Mouse (Mus musculus) myocyte (in vitro differentiated cells): ENCODE measurements around the gene Ubr1. TPM values are rescaled to one million over a fixed set of nuclear protein-coding genes. Genes with fewer than 3 reads are reported as not detected.

Source experiments
- H3K27me3 ChIP-seq: one replicate; pipeline ENCODE4 v1.6.1; 2011; ENCODE audit not compliant: control insufficient read depth, insufficient read depth, insufficient read length
- H3K36me3 ChIP-seq: one replicate; pipeline ENCODE4 v1.6.1; 2011; ENCODE audit not compliant: control insufficient read depth, insufficient read depth
- H3K4me2 ChIP-seq: one replicate; pipeline ENCODE4 v1.6.1; 2011; ENCODE audit warnings: low read depth, control low read depth
- H3K4me3 ChIP-seq: one replicate; pipeline ENCODE4 v1.5.1; 2011; ENCODE audit warnings: mild to moderate bottlenecking, control low read depth, moderate library complexity
- H3K79me2 ChIP-seq: one replicate; pipeline ENCODE4 v1.6.1; 2011; ENCODE audit not compliant: control insufficient read depth, insufficient read depth
- H3ac ChIP-seq: one replicate; pipeline ENCODE4 v1.6.1; 2011; ENCODE audit not compliant: control insufficient read depth, insufficient read length
- CEBPB ChIP-seq: IDR thresholded peaks from 2 replicates; pipeline ENCODE4 v1.6.1; 2011; ENCODE audit warnings: mild to moderate bottlenecking, moderate library complexity; ENCODE audit not compliant: poor library complexity, insufficient read depth, severe bottlenecking
- E2F4 ChIP-seq: IDR thresholded peaks from one replicate; pipeline ENCODE4 v1.6.1; 2011; ENCODE audit warnings: mild to moderate bottlenecking, control low read depth, moderate library complexity; ENCODE audit not compliant: insufficient read depth
- MAX ChIP-seq: IDR thresholded peaks from one replicate; pipeline ENCODE4 v1.6.1; 2011; ENCODE audit warnings: low read depth, mild to moderate bottlenecking, control low read depth
- MYOD1 ChIP-seq, 3 experiments: IDR thresholded peaks; one replicate each; pipeline ENCODE4 v1.6.1; 2011; ENCODE audit warnings: control low read depth in 2 of 3, low read depth in 2 of 3, mild to moderate bottlenecking in 2 of 3, moderate library complexity in 1 of 3; ENCODE audit not compliant: insufficient read length in 2 of 3, control insufficient read depth in 1 of 3
- MYOG ChIP-seq, 3 experiments: IDR thresholded peaks; one replicate each; pipeline ENCODE4 v1.6.1; 2011; ENCODE audit warnings: control low read depth in 2 of 3, low read depth in 2 of 3, mild to moderate bottlenecking in 2 of 3; ENCODE audit not compliant: insufficient read length in 2 of 3, control insufficient read depth in 1 of 3, insufficient read depth in 1 of 3
- POLR2A ChIP-seq: IDR thresholded peaks from one replicate; pipeline ENCODE4 v1.6.1; 2011; ENCODE audit warnings: low read depth, mild to moderate bottlenecking, control low read depth, moderate library complexity; ENCODE audit not compliant: insufficient read length
- POLR2AphosphoS2 ChIP-seq: IDR thresholded peaks from one replicate; pipeline ENCODE4 v1.6.1; 2011; ENCODE audit warnings: low read depth, control low read depth; ENCODE audit not compliant: insufficient read length
- REST ChIP-seq: IDR thresholded peaks from one replicate; pipeline ENCODE4 v1.6.1; 2011; ENCODE audit warnings: mild to moderate bottlenecking, control low read depth, moderate library complexity; ENCODE audit not compliant: insufficient read depth, insufficient read length
- SRF ChIP-seq: IDR thresholded peaks from one replicate; pipeline ENCODE4 v1.6.1; 2011; ENCODE audit warnings: low read depth; ENCODE audit not compliant: control insufficient read depth, insufficient read length
- TCF12 ChIP-seq: IDR thresholded peaks from one replicate; pipeline ENCODE4 v1.6.1; 2011; ENCODE audit warnings: mild to moderate bottlenecking, control low read depth; ENCODE audit not compliant: poor library complexity, insufficient read depth, severe bottlenecking
- TCF3 ChIP-seq: IDR thresholded peaks from one replicate; pipeline ENCODE4 v1.6.1; 2011; ENCODE audit warnings: low read depth, control low read depth; ENCODE audit not compliant: insufficient read length
- USF1 ChIP-seq: IDR thresholded peaks from one replicate; pipeline ENCODE4 v1.6.1; 2011; ENCODE audit warnings: low read depth, mild to moderate bottlenecking, control low read depth, moderate library complexity
- polyA plus RNA-seq: library from polyadenylated mRNA; unstranded; fragments of >200 nt; fragmentation: generic; extraction: Trizol; gene quantifications from one replicate; pipeline ENCODE4 v1.2.1, GENCODE M21; 2012; ENCODE audit warnings: missing spikeins

The Ubr1 gene
- polyA plus RNA-seq, 1 experiment = 5.8 TPM

DNA sequence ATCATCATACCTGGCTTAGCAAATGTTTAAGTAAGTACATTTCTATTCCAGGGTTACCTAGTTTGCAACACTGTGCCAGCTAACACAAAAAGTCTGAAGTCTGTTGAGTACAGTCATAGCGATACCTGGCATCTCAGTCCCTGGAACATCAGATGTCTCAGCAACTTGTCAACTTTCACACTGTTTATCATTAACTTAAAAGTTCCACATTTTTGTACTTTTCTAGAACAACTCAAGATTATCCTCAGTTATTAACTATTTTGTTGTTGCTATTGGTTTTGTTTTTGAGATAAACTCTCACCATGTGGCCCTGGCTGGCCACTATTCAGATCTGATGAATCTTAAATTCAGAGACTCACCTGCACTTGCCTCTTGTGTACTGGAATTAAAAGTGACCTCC, 107.1 kb downstream of the Ubr1 start:
- Histone ChIP-seq H3ac (no peak overlapping the region), H3K79me2 (no peaks in the 10 kb centered on the region), H3K36me3 (peaks cover 39% of the 10 kb centered on the region), H3K4me3 (no peak overlapping the region), H3K4me2 (no peak overlapping the region), H3K27me3 (no peaks in the 10 kb centered on the region)
- TF ChIP-seq TCF3 (no peak), MYOD1 (IDR thresholded peaks at IDR 0.05; ENCODE audit: control insufficient read depth in 1 of 3, insufficient read length in 2 of 3, low read depth in 2 of 3) (no peak), TCF12 (no peak), E2F4 (no peak), POLR2AphosphoS2 (no peak), POLR2A (no peak), MYOG (IDR thresholded peaks at IDR 0.05; ENCODE audit: control insufficient read depth in 1 of 3, insufficient read depth in 1 of 3, insufficient read length in 2 of 3, low read depth in 2 of 3) (no peak), REST (no peak), USF1 (no peak)

DNA sequence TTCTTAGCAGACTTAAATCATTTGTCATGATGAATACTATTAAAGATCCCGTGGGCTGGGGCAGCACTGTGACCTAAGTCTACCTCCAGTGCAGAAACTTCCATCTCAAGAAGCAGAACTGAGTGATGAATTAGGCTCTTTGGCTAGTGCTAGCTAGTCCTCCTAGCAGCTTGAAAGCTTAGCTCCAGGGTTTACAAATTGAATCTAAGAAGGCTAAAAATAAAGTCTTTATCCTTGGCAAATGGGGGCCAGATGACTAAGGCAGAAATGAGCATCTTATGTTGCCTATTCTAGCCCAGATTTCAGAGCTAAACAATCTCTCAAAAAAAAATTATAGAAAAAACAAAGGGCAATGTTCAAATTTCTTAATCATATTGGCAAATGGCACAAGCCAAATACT, 109.8 kb downstream of the Ubr1 start:
- no peak overlapping the region for H3ac ChIP-seq
- H3K4me2 ChIP-seq = no peak overlapping the region
- no peak overlapping the region for H3K4me3 ChIP-seq
- no peaks in the 10 kb centered on the region for H3K27me3 ChIP-seq
- H3K79me2 ChIP-seq = no peaks in the 10 kb centered on the region
- H3K36me3 ChIP-seq = peaks cover 37% of the 10 kb centered on the region
- TF ChIP-seq POLR2AphosphoS2 (no peak), MYOD1 (IDR thresholded peaks at IDR 0.05; ENCODE audit: control insufficient read depth in 1 of 3, insufficient read length in 2 of 3, low read depth in 2 of 3) (no peak), REST (no peak)

DNA sequence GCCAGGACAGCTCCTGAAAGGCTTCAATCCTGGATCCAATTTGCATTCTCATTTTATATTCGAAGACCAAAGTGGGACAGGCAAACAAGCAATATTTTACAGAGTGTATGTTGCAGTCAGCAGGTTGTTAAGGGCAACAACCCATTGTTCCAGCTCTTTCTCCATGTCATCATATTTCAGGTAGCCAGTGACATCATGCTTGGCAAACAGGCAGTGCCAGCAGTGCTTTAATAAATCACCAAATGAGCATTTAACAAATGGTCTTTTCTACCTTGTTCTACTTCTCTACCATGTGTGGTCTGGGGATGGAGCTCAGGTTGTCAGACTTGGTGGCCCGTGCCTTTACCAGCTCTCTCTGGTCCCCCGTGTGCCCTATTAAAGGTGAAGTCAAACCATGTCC, 112.4 kb downstream of the Ubr1 start:
- Histone ChIP-seq H3K79me2 (no peaks in the 10 kb centered on the region), H3K27me3 (no peaks in the 10 kb centered on the region), H3ac (no peak overlapping the region), H3K4me2 (no peak overlapping the region), H3K36me3 (peaks cover 23% of the 10 kb centered on the region), H3K4me3 (no peak overlapping the region)
- TF ChIP-seq TCF12 (no peak), TCF3 (no peak), REST (no peak), POLR2AphosphoS2 (no peak), CEBPB (no peak), MYOD1 (IDR thresholded peaks at IDR 0.05; ENCODE audit: control insufficient read depth in 1 of 3, insufficient read length in 2 of 3, low read depth in 2 of 3) (no peak), MAX (no peak), SRF (no peak), MYOG (IDR thresholded peaks at IDR 0.05; ENCODE audit: control insufficient read depth in 1 of 3, insufficient read depth in 1 of 3, insufficient read length in 2 of 3, low read depth in 2 of 3) (no peak), E2F4 (no peak), POLR2A (no peak), USF1 (no peak)

DNA sequence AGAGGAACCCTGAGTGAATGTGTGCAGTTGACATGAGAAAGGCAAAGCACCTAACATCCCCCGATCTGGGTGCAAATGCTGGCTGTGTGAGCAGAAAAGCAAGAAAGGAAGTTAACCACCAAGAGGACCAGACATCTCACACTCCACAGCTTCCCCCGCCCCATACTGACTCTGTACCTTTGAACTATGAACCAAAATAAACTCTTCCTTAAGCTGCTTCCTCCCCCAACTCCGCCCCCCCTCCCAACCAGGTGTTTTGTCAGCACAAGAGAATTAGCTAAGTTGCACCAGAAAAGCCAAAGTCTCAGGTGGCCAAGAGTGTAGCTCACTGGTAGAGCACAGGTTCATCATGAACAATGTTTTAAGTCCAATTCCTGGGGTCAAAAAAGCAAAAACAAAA, 117.4 kb downstream of the Ubr1 start:
- no peaks in the 10 kb centered on the region for H3K36me3 ChIP-seq
- TF ChIP-seq E2F4 (no peak), POLR2A (no peak), MYOD1 (IDR thresholded peaks at IDR 0.05; ENCODE audit: control insufficient read depth in 1 of 3, insufficient read length in 2 of 3, low read depth in 2 of 3) (no peak)
- H3K27me3 ChIP-seq = no peaks in the 10 kb centered on the region
- no peak overlapping the region for H3K4me2 ChIP-seq
- no peak overlapping the region for H3ac ChIP-seq
- H3K79me2 ChIP-seq = peaks cover 1% of the 10 kb centered on the region
- H3K4me3 ChIP-seq = no peak overlapping the region

DNA sequence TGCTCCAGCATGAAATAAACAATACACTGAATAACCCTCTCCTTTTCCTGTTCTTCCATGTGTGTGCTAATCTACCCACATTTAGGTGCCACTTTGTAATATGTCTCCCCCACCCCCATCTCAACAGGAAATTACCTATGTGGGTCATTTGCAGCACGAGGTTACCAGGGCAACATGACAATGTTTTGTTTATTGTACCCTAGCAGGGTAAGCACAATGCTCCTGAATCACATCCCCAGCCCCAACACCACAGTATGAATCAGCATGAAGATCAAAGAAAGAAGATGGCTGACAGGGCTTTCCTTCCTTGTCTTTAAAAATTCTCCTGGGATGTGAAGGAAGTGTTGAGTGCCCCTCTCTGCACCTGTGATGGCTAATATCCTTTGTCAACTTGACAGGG, 117.9 kb downstream of the Ubr1 start:
- Histone ChIP-seq H3K4me3 (no peak overlapping the region), H3K36me3 (no peaks in the 10 kb centered on the region), H3K4me2 (no peak overlapping the region), H3K79me2 (peaks cover 4% of the 10 kb centered on the region), H3K27me3 (no peaks in the 10 kb centered on the region), H3ac (no peak overlapping the region)
- TF ChIP-seq TCF12 = no peak

DNA sequence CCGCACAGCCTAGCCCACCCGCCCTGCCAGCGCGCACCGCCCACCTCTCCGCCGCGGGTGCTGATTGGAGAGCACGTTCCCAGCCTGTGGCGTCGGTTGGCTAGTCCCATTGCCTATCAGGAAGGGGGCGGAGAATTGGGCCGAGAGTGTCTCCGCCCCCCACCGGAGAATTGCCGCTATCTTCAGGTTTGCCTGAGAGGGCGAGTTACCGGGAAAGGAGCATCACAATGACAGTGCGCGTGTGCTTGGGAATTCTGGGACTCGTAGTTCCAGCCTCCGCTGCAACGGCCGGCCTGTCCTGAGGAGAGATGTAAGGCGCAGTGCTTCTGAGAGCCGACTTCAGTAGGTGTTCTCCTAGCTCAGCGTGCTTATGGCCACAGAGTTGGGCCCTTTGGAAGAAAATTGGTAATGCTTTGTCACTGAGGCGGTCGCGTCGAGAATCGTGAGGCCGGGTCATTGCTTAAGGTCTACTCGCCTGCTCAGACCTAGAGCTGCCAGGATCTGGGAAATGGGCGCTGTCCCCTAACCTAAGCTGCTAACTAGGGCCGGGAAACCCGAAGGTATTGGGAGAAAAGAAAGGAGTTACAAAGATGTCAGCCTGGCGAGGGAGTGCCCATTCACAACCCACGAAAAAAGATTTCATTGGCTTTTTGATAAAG, 120.0 kb downstream of the Ubr1 start, which contains the start of gene Ttbk2:
Ttbk2 (minus strand) TSS at position 181 of the 659 bp plus-strand sequence.
- Histone ChIP-seq H3K36me3 (no peaks in the 10 kb centered on the region), H3ac (peak within 1 kb of the TSS; percentile 21), H3K4me3 (peak within 1 kb of the TSS; percentile 55), H3K4me2 (peak within 1 kb of the TSS; percentile 91), H3K79me2 (peaks cover 4% of the 10 kb centered on the region), H3K27me3 (no peaks in the 10 kb centered on the region)
- TF ChIP-seq TCF3 = no peak
- TF ChIP-seq MYOD1 (IDR thresholded peaks at IDR 0.05; ENCODE audit: control insufficient read depth in 1 of 3, insufficient read length in 2 of 3, low read depth in 2 of 3) = no peak
- no peak for TF ChIP-seq MYOG (IDR thresholded peaks at IDR 0.05; ENCODE audit: control insufficient read depth in 1 of 3, insufficient read depth in 1 of 3, insufficient read length in 2 of 3, low read depth in 2 of 3)
- no peak for TF ChIP-seq POLR2AphosphoS2
- no peak for TF ChIP-seq REST
- peak; percentile 78 for TF ChIP-seq SRF
- no peak for TF ChIP-seq CEBPB
- no peak for TF ChIP-seq MAX
- TF ChIP-seq TCF12 = no peak
- TF ChIP-seq E2F4 = no peak
- TF ChIP-seq USF1 = no peak
- TF ChIP-seq POLR2A = peak; percentile 59
